Mouse (Mus musculus) stomach, embryonic 14.5 days (tissue): Measurements from ENCODE around the gene Sod2. TPM values are rescaled to one million over a fixed set of nuclear protein-coding genes. Genes with fewer than 3 reads are reported as not detected.
A peak's percentile ranks its signal among the peaks of the same experiment; 100 is the strongest.
"Not testable (repeated sequence)": the region's sequence is repeated elsewhere in the genome, so short reads cannot be mapped to it uniquely, and the experiment has no call there.

Source experiments
- ATAC-seq: fragments of 200-750 bp; cut with Nextera tagmentation; 2 replicates; pipeline ENCODE4 v1.8.0; 2017; ENCODE audit warnings: low read depth, moderate TSS enrichment; ENCODE audit not compliant: insufficient number of reproducible peaks, insufficient read depth, low FRiP score
- H3K27ac ChIP-seq: fragments of 300-500 bp; sonication (generic); 2 replicates; pipeline ENCODE4 v1.5.1; 2014; ENCODE audit warnings: mild to moderate bottlenecking, low read length, moderate library complexity, mixed read lengths
- H3K27me3 ChIP-seq: fragments of 300-500 bp; sonication (generic); 2 replicates; pipeline ENCODE4 v1.6.1; 2014; ENCODE audit warnings: low read length, control low read depth, mixed read lengths; ENCODE audit not compliant: control insufficient read depth, insufficient read depth
- H3K36me3 ChIP-seq: fragments of 300-500 bp; sonication (generic); 2 replicates; pipeline ENCODE4 v1.6.1; 2014; ENCODE audit warnings: mild to moderate bottlenecking, control low read depth, low read length, moderate library complexity, mixed read lengths; ENCODE audit not compliant: control insufficient read depth, insufficient read depth
- H3K4me1 ChIP-seq: fragments of 300-500 bp; sonication (generic); 2 replicates; pipeline ENCODE4 v1.6.1; 2014; ENCODE audit warnings: low read length, control low read depth, mixed read lengths; ENCODE audit not compliant: control insufficient read depth, insufficient read depth
- H3K4me2 ChIP-seq: fragments of 300-500 bp; sonication (generic); replicated peaks from 2 replicates; pipeline ENCODE4 v1.6.1; 2014; ENCODE audit warnings: low read depth, low read length, control low read depth
- H3K4me3 ChIP-seq: fragments of 300-500 bp; sonication (generic); 2 replicates; pipeline ENCODE4 v1.5.1; 2014; ENCODE audit warnings: low read depth, low read length, control low read depth
- H3K9ac ChIP-seq: fragments of 300-500 bp; sonication (generic); replicated peaks from 2 replicates; pipeline ENCODE4 v1.6.1; 2014; ENCODE audit warnings: low read depth, mild to moderate bottlenecking, control low read depth, low read length, moderate library complexity, mixed read lengths
- H3K9me3 ChIP-seq: fragments of 300-500 bp; sonication (generic); 2 replicates; pipeline ENCODE4 v1.6.1; 2016; ENCODE audit warnings: low read depth, low read length, control low read depth; ENCODE audit not compliant: control insufficient read depth
- WGBS: fragments of 180-500 bp; shearing (Covaris S2); extraction: QIAGEN DNeasy Blood & Tissue Kit; methylation state at CpG from one replicate; pipeline ENCODE4 v1.1.7; 2014; 5-methylcytosine and 5-hydroxymethylcytosine counted together
- polyA plus RNA-seq: library from polyadenylated mRNA; unstranded; fragments of >200 nt; fragmentation: Nextera tagmentation; extraction: Ambion mirVana; gene quantifications from 2 replicates; pipeline ENCODE4 v1.2.1, GENCODE M21; 2014

The Sod2 gene
- 110 and 125 TPM in 2 replicates for polyA plus RNA-seq

DNA sequence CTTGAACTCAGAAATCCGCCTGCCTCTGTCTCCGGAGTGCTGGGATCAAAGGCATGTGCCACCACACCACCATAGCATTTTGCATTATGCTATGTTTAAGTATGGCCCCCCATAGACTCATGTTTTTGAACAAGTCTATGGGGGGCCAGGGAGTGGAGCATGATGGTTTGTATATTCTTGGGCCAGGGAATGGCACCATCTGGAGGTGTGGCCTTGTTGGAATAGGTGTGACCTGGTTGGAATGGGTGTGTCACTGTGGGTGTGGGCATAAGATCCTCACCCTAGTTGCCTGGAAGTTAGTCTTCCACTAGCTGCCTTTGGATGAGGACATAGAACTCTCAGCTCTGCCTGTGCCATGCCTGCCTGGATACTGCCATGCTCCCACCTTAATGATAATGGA, at the start of gene Sod2:
Gene Sod2, plus strand, starts transcription at position 301 of the 400 bp plus-strand sequence.
- Histone ChIP-seq H3K4me2 (peak within 1 kb of the TSS; percentile 81), H3K4me3 (peak within 1 kb of the TSS; percentile 89), H3K27ac (peak within 1 kb of the TSS; percentile 83; the same call in 1 of the 2 replicates), H3K9ac (0 out of 2 replicates have a peak within 1 kb of the TSS, but pooled peaks have one; percentile 6)
- H3K27me3 ChIP-seq, H3K36me3 ChIP-seq, ATAC-seq, H3K4me1 ChIP-seq, H3K9me3 ChIP-seq: not testable (repeated sequence)
- WGBS: 93% methylated on average over 2 of the region's 2 CpGs

DNA sequence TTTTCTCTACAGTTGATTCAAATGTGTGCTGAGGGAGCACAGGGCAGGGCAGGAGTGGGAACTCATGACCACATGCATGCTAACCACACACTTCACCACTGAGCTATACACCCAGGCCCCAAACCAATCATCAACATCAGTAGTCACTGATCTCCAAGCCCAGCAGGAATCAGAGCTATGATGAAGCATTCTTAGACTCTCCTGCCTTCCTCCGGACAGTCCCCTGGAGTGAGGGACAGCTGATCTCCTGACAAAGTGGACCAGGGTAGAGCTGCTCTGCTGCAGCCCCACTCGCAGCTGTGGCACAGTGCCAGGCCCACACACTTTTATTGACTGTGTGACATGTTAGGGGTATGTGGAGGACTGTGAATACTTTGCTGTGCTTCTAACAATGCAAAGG, 47.3 kb upstream of the Sod2 start:
- 29% methylated on average over 1 of the region's 2 CpGs for WGBS
- not testable (repeated sequence) for H3K4me3 ChIP-seq, ATAC-seq

DNA sequence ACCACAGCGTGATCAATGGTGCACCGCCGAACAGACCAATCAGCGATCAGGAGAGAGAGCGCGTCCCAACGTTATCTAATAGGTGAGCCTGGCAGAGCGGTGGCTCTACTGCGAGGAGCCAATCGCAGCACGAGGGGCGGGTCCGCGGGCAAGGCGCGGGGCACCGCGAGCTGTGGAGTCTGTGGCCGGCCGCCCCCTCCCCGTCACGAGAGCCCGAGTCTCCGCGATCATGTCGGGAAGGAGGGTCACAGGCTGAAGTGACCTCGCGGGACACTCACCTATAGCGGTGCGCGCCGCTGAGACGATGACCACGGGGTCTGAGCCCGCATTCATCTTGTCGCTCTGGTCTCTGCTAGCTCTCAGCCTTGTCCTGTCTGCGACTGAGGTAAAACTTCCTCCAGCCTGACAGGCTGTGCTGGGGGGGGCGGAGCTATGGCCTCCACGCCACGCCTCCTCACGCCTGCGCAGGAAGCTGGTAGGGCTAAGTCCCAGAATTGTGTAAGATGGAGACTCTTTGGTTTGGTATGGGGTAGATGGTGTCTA, 46.2 kb upstream of the Sod2 start, which contains the start of gene Acat2:
Gene Acat2, minus strand, starts transcription at position 417 of the 543 bp plus-strand sequence.
- Histone ChIP-seq H3K4me3 (peak within 1 kb of the TSS; percentile 63), H3K9ac (peak within 1 kb of the TSS; percentile 45; the same call in 1 of the 2 replicates), H3K27ac (peak within 1 kb of the TSS; percentile 69), H3K36me3 (peaks cover 17% of the 10 kb centered on the region), H3K27me3 (no peaks in the 10 kb centered on the region), H3K9me3 (no peaks in the 10 kb centered on the region), H3K4me1 (0 out of 2 replicates have a peak, but pooled peaks cover 4% of the 10 kb centered on the region), H3K4me2 (peak within 1 kb of the TSS; percentile 87)
- peak; percentile 98 for ATAC-seq
- WGBS: 0% methylated on average over 42 of the region's 42 CpGs

More for the DNA sequence above, 47.3 kb upstream of the Sod2 start:
- H3K4me2 ChIP-seq, H3K27ac ChIP-seq, H3K9me3 ChIP-seq, H3K27me3 ChIP-seq, H3K9ac ChIP-seq, H3K4me1 ChIP-seq: not testable (repeated sequence)
- peaks cover 15% of the 10 kb centered on the region for H3K36me3 ChIP-seq

DNA sequence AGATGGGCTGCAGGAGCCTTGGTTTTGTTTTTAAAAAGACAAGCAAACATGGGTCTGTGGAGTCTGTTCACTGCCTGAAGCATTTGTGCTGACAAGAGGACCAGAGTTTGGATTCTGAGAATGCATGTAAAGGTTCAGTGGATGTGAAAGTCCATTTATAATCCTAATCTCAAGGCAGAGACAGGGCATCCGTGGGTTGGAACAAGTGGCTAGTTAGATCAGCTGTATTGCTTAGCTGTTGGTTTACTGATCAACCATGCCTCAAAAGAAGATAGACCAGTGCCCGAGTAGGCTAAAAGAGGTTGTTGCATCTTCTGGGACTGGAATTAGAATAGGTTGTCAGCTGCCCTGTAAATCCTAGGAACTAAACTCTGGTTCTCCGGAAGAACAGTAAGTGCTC, 43.2 kb upstream of the Sod2 start:
- H3K4me2 ChIP-seq: no peak overlapping the region
- no peak overlapping the region for H3K4me3 ChIP-seq
- no peak for ATAC-seq
- no peak overlapping the region for H3K27ac ChIP-seq
- no peak overlapping the region for H3K9ac ChIP-seq
- H3K9me3 ChIP-seq: no peaks in the 10 kb centered on the region
- H3K27me3 ChIP-seq: no peaks in the 10 kb centered on the region
- WGBS: 68% methylated on average over 3 of the region's 3 CpGs
- H3K36me3 ChIP-seq: peaks cover 28% of the 10 kb centered on the region
- H3K4me1 ChIP-seq: 0 out of 2 replicates have a peak, but pooled peaks cover 4% of the 10 kb centered on the region

DNA sequence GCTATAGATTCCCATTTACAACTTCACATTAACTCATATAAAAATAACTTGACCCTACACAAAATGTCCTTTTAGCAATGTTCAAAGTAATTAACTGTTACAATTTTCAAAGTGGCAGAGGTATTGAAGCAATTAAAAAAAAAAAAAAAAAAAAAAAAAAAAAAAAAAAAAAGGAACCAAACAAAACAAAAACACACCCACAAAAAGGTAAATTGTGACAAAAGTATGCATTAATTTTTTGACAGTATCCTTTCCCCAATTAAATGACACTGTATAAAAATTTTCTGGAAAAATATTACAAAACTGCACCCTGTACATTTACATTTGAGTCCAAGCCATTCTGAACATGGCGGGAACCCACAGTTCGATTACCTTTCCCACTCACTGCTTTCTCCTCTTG, 39.5 kb upstream of the Sod2 start:
- no peak overlapping the region for H3K9ac ChIP-seq
- H3K36me3 ChIP-seq: peaks cover 35% of the 10 kb centered on the region

DNA sequence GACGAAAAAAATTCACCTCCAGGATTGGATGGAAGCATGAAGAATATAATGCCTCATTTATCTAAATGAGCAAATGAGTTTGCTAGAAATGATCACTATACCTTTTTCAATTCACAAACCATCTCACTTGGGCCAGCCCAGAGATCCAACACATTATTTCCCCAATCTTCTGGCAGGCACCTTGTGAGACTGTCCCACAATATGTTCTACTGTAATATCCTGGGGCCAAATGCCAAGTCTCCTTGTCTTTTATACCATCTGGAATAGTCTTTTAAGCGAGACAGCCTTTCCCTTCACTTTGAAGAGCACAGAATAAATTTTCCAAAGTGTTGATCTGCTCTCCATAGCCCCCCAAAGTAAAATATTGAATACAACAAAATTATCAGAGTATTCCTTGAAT, 32.8 kb upstream of the Sod2 start:
- H3K4me1 ChIP-seq: no peaks in the 10 kb centered on the region
- no peak overlapping the region for H3K9ac ChIP-seq
- no peak overlapping the region for H3K4me2 ChIP-seq
- H3K27me3 ChIP-seq: no peaks in the 10 kb centered on the region
- ATAC-seq: no peak
- no peak overlapping the region for H3K4me3 ChIP-seq
- 80% methylated on average over 2 of the region's 2 CpGs for WGBS
- peaks cover 38% of the 10 kb centered on the region for H3K36me3 ChIP-seq
- no peaks in the 10 kb centered on the region for H3K9me3 ChIP-seq
- H3K27ac ChIP-seq: no peak overlapping the region

More for the DNA sequence above, 39.5 kb upstream of the Sod2 start:
- WGBS: 87% methylated on average over 2 of the region's 2 CpGs
- Histone ChIP-seq H3K4me2 (no peak overlapping the region), H3K9me3 (no peaks in the 10 kb centered on the region), H3K27me3 (no peaks in the 10 kb centered on the region), H3K27ac (no peak overlapping the region), H3K4me1 (no peaks in the 10 kb centered on the region), H3K4me3 (no peak overlapping the region)
- ATAC-seq: no peak

DNA sequence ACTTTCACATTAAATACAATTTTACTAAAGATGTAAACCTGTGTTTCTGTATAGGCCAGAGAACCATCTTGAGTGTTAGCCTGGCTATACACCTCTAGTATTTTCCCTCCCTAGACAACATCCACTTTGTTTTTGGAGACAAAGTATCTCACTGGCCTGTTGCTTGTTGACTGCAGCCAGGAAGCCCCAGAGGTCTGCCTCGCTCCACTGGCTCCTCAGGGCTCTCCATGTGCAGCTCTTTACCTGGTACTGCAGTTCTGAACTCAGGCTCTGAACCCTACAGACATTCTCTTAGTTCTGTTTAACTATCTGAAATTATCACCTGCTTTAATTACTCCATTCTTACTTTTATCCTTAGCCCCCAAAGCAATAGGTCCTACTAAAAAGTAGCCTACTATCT, 28.1 kb upstream of the Sod2 start:
- 97% methylated on average over 1 of the region's 1 CpGs for WGBS

DNA sequence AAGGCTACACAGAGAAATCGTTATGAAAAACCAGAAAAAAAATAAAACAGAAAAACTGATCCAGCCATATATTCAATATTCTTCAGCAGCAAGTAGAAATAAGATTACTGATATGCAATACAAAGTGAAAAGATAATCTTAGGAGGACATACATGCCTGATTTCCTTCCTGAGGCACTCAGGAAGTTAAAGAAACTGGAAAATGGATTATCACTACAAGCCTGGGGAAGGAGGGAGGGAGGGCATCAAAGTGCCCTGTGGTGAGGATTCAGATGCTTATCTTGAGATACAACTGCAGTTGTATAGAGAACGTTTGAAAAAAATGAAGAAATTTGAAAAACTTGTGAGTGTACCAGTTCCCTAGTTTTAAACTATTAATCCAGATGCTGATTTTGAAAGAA, 22.7 kb upstream of the Sod2 start:
- peaks cover 49% of the 10 kb centered on the region for H3K36me3 ChIP-seq
- H3K4me3 ChIP-seq: no peak overlapping the region
- no peak for ATAC-seq
- no peaks in the 10 kb centered on the region for H3K4me1 ChIP-seq
- H3K9ac ChIP-seq: no peak overlapping the region
- H3K4me2 ChIP-seq: no peak overlapping the region
- WGBS: 73% methylated on average over 2 of the region's 2 CpGs
- H3K27me3 ChIP-seq: no peaks in the 10 kb centered on the region
- H3K27ac ChIP-seq: no peak overlapping the region
- no peaks in the 10 kb centered on the region for H3K9me3 ChIP-seq

More for the DNA sequence above, 28.1 kb upstream of the Sod2 start:
- Histone ChIP-seq H3K27ac (no peak overlapping the region), H3K9me3 (no peaks in the 10 kb centered on the region), H3K9ac (no peak overlapping the region), H3K4me2 (no peak overlapping the region), H3K27me3 (no peaks in the 10 kb centered on the region), H3K36me3 (peaks cover 55% of the 10 kb centered on the region), H3K4me3 (no peak overlapping the region), H3K4me1 (no peaks in the 10 kb centered on the region)
- ATAC-seq: no peak

DNA sequence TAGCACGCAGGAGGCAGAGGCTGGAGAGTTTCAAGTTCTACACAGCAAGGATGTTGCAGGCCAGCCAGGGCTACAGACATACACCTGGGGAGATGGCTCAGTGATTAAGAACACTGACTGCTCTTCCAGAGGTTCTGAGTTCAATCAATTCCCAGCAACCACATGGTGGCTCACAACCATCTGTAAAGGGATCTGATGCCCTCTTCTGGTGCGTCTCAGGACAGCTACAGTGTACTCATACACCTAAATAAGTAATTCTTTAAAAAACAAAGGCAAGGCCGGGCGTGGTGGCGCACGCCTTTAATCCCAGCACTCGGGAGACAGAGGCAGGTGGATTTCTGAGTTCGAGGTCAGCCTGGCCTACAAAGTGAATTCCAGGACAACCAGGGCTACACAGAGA, 18.6 kb upstream of the Sod2 start:
- WGBS: 98% methylated on average over 8 of the region's 8 CpGs

More for the DNA sequence above, 18.6 kb upstream of the Sod2 start:
- H3K4me2 ChIP-seq, H3K4me1 ChIP-seq, H3K27me3 ChIP-seq, H3K4me3 ChIP-seq, H3K9ac ChIP-seq, H3K9me3 ChIP-seq, H3K27ac ChIP-seq, ATAC-seq: not testable (repeated sequence)
- peaks cover 20% of the 10 kb centered on the region for H3K36me3 ChIP-seq
